Mouse (Mus musculus) MN1 (cell line): ENCODE measurements around the gene Mrpl10.

Experiments used
- DNase-seq: peaks from one replicate; pipeline ENCODE4 v3.0.0-alpha.2; 2016; ENCODE audit warnings: low spot score

The Mrpl10 gene

GRCm38 (mm10) chr11:97069333-97069732, 28.0 kb downstream of the Mrpl10 start:
- DNase-seq: no peak

GRCm38 (mm10) chr11:97069770-97070169, 28.4 kb downstream of the Mrpl10 start:
- DNase-seq: no peak

GRCm38 (mm10) chr11:97071129-97071528, 29.8 kb downstream of the Mrpl10 start:
- no peak for DNase-seq

GRCm38 (mm10) chr11:97072533-97072932, 31.2 kb downstream of the Mrpl10 start:
- DNase-seq: peak; percentile 61

GRCm38 (mm10) chr11:97074235-97074634, 32.9 kb downstream of the Mrpl10 start:
- DNase-seq: no peak

- DNase-seq: no peak
These were observed 37.4 kb downstream of the Mrpl10 start for GRCm38 (mm10) chr11:97078751-97079150.

- no peak for DNase-seq
These were observed 38.9 kb downstream of the Mrpl10 start for GRCm38 (mm10) chr11:97080291-97080690.

- DNase-seq: peak; percentile 77
These were observed 41.6 kb downstream of the Mrpl10 start for GRCm38 (mm10) chr11:97082977-97083376.

- DNase-seq: peak; percentile 55
These were observed 42.2 kb downstream of the Mrpl10 start for GRCm38 (mm10) chr11:97083401-97084140.

GRCm38 (mm10) chr11:97084821-97085505, 43.6 kb downstream of the Mrpl10 start:
- DNase-seq: no peak

GRCm38 (mm10) chr11:97086365-97086764, 45.0 kb downstream of the Mrpl10 start:
- no peak for DNase-seq

- DNase-seq: no peak
These were observed 53.2 kb downstream of the Mrpl10 start for GRCm38 (mm10) chr11:97094600-97094999.

- no peak for DNase-seq
These were observed 57.4 kb downstream of the Mrpl10 start for GRCm38 (mm10) chr11:97098791-97099190.
